Mouse (Mus musculus): ENCODE results near the gene Lyzl4.

The Lyzl4 gene

GRCm38 (mm10) chr9:121528605-121529357 is 113.1 kb downstream of the Lyzl4 start:
- no peak for DNase-seq (ENCODE audit: low spot score in 2 of 2)

Measured in right cerebral cortex, adult 2 months (tissue).